Mouse (Mus musculus) stomach, embryonic 15.5 days (tissue): Measurements from ENCODE around the gene Polr2m. TPM values are rescaled to one million over a fixed set of nuclear protein-coding genes. Genes with fewer than 3 reads are reported as not detected.

Experiments used
- ATAC-seq: fragments of 200-750 bp; cut with Nextera tagmentation; 2 replicates; pipeline ENCODE4 v1.8.0; 2017; ENCODE audit warnings: low read depth, moderate number of reproducible peaks, moderate TSS enrichment; ENCODE audit not compliant: insufficient read depth, low FRiP score
- H3K27ac ChIP-seq: fragments of 300-500 bp; sonication (generic); 2 replicates; pipeline ENCODE4 v1.5.1; 2015; ENCODE audit warnings: mild to moderate bottlenecking, inconsistent platforms
- H3K27me3 ChIP-seq: fragments of 300-500 bp; sonication (generic); replicated peaks from 2 replicates; pipeline ENCODE4 v1.6.1; 2015; ENCODE audit warnings: inconsistent platforms
- H3K36me3 ChIP-seq: fragments of 300-500 bp; sonication (generic); 2 replicates; pipeline ENCODE4 v1.6.1; 2015; ENCODE audit warnings: inconsistent platforms
- H3K4me1 ChIP-seq: fragments of 300-500 bp; sonication (generic); 2 replicates; pipeline ENCODE4 v1.6.1; 2015; ENCODE audit warnings: inconsistent platforms
- H3K4me2 ChIP-seq: fragments of 300-500 bp; sonication (generic); 2 replicates; pipeline ENCODE4 v1.6.1; 2015; ENCODE audit warnings: mild to moderate bottlenecking, inconsistent platforms
- H3K4me3 ChIP-seq: fragments of 300-500 bp; sonication (generic); replicated peaks from 2 replicates; pipeline ENCODE4 v1.5.1; 2015; ENCODE audit warnings: inconsistent platforms
- H3K9ac ChIP-seq: fragments of 300-500 bp; sonication (generic); 2 replicates; pipeline ENCODE4 v1.6.1; 2015; ENCODE audit warnings: inconsistent platforms
- H3K9me3 ChIP-seq: fragments of 300-500 bp; sonication (generic); 2 replicates; pipeline ENCODE4 v1.6.1; 2016; ENCODE audit warnings: inconsistent platforms
- WGBS: fragments of 180-500 bp; shearing (Covaris S2); methylation state at CpG from one replicate; pipeline ENCODE4 v1.1.7; 2015; 5-methylcytosine and 5-hydroxymethylcytosine counted together
- polyA plus RNA-seq: library from polyadenylated mRNA; unstranded; fragments of >200 nt; fragmentation: Nextera tagmentation; extraction: Ambion mirVana; gene quantifications from 2 replicates; pipeline ENCODE4 v1.2.1, GENCODE M21; 2015

Polr2m gene
- polyA plus RNA-seq, 1 experiment from 2014 or later = 337 TPM

DNA sequence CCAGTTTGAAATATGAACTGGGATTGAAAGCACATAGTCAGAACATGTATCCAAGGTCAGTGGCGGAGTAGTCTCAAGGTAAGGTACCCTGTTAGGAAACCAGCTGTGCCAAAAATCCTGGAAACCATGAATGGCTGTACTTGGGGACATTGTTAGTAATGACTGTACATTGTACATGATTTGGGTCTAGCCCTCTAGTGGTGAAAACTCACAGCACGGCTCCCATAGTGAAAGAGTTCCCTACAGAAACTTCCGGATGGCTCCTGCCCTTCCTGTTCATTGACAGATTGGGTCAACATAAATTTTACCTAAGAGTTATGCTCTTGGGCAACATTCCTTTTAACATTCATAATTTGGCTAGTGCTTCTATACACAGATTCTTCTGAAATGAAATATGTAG, 19.6 kb downstream of the Polr2m start:
- Histone ChIP-seq H3K27ac (no peak overlapping the region), H3K27me3 (no peaks in the 10 kb centered on the region), H3K9ac (no peak overlapping the region), H3K9me3 (no peaks in the 10 kb centered on the region), H3K36me3 (no peaks in the 10 kb centered on the region), H3K4me2 (no peak overlapping the region), H3K4me1 (no peaks in the 10 kb centered on the region), H3K4me3 (no peak overlapping the region)
- WGBS = 71% methylated on average over 3 of the region's 3 CpGs
- ATAC-seq = no peak

DNA sequence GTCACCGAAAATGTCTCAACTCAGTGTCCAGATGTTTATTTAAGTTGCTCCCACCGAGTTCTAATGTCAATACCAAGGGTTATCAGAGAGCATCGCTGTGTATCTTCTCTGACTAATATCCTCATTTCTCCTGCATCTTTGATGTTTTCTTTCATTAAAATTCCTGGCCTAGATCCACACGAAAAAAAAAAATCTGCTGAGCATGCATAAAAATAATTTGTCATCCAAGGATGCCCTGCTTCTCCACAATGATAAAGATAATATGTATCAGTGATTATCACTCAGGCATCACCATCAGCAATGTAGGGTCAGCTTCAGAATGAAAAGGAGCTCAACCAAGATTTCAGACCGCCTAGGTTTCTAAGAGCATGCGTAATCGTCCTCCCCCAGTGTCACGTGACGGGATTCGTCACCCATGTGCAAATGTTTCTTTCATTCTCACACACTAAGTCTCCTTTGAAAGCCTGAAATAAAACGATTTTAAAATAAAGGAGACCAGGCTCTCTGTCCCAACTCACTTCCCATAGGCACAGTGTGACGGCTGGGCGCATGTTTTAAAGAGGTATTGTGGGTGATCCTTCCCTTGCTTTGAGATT, 22.6 kb downstream of the Polr2m start:
- Histone ChIP-seq H3K4me1 (no peaks in the 10 kb centered on the region), H3K9me3 (no peaks in the 10 kb centered on the region), H3K27me3 (no peaks in the 10 kb centered on the region), H3K9ac (no peak overlapping the region), H3K4me3 (no peak overlapping the region), H3K36me3 (no peaks in the 10 kb centered on the region), H3K27ac (no peak overlapping the region), H3K4me2 (no peak overlapping the region)
- WGBS = 47% methylated on average over 13 of the region's 13 CpGs
- ATAC-seq = no peak

DNA sequence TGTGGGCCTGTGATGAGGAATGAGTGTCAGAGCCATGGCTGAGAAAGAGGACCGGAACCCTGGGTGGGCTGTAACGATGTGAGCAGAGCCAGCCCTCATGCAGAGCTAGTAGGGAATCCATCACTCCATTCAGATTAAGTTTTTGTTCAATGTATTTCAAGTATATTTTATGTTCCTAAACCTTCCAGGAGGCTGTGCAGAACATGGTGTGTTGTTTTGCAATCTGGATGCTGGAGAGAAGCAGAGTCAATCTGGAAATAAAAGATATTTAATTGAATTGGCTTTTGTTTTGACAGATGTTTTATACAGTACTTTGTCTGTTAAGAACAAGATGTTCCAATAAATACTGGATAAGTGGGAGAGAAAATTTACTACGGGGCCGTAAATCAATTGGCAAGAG, 29.0 kb downstream of the Polr2m start:
- ATAC-seq = no peak

DNA sequence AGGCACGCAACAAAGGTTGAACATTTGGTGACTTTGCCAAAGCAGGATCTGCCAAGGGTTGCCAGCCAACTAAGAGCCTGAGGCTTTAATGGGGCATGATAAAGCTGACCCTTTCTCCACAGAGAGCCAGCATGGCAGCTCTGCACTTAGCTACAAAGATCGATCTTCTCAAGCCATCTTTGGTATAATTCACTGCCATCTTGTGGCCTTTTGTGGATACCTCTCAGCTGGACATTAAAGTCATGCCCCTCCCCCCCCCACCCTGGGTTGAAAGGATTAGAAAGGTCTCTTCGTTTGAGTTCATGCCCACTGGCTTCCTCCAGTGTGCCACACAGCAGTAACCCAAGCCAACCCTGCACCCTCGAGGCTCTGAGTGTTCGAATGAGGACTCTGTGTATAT, 31.8 kb downstream of the Polr2m start:
- H3K36me3 ChIP-seq = no peaks in the 10 kb centered on the region
- ATAC-seq = no peak
- no peak overlapping the region for H3K27ac ChIP-seq
- H3K4me2 ChIP-seq = no peak overlapping the region
- H3K4me3 ChIP-seq = no peak overlapping the region
- no peaks in the 10 kb centered on the region for H3K4me1 ChIP-seq
- H3K9ac ChIP-seq = no peak overlapping the region
- 56% methylated on average over 5 of the region's 5 CpGs for WGBS
- H3K27me3 ChIP-seq = no peaks in the 10 kb centered on the region; the same call in 1 of the 2 replicates
- no peaks in the 10 kb centered on the region for H3K9me3 ChIP-seq

More for the DNA sequence above, 29.0 kb downstream of the Polr2m start:
- WGBS = 56% methylated on average over 4 of the region's 4 CpGs
- Histone ChIP-seq H3K4me3 (no peak overlapping the region), H3K4me1 (no peaks in the 10 kb centered on the region), H3K4me2 (no peak overlapping the region), H3K9ac (no peak overlapping the region), H3K27me3 (no peaks in the 10 kb centered on the region; the same call in 1 of the 2 replicates), H3K9me3 (no peaks in the 10 kb centered on the region), H3K36me3 (no peaks in the 10 kb centered on the region), H3K27ac (no peak overlapping the region)

DNA sequence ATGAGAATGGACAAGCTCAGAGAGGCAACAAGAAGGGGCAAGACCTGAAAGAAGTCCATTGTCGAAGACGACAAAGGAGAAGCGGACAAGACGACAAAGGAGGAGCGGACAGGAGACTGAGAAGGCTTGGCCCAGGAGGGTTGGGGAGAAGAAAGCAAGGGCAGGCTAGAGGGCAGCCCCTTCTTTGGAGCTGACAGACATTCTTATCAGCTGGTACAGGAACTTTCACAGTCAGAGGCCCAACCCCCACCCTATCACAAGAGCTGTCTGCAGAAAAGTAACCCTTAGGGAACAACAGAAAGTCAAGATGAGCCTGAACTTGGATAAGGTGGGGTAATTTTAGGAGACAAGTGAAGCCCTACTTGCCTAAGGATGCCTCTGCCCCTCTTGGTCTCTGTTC, 32.4 kb downstream of the Polr2m start:
- no peak overlapping the region for H3K27ac ChIP-seq
- no peak for ATAC-seq
- H3K4me1 ChIP-seq = no peaks in the 10 kb centered on the region
- no peak overlapping the region for H3K9ac ChIP-seq
- H3K27me3 ChIP-seq = no peaks in the 10 kb centered on the region; the same call in 1 of the 2 replicates
- 81% methylated on average over 5 of the region's 5 CpGs for WGBS
- no peaks in the 10 kb centered on the region for H3K36me3 ChIP-seq
- H3K4me3 ChIP-seq = no peak overlapping the region
- H3K9me3 ChIP-seq = no peaks in the 10 kb centered on the region
- no peak overlapping the region for H3K4me2 ChIP-seq

DNA sequence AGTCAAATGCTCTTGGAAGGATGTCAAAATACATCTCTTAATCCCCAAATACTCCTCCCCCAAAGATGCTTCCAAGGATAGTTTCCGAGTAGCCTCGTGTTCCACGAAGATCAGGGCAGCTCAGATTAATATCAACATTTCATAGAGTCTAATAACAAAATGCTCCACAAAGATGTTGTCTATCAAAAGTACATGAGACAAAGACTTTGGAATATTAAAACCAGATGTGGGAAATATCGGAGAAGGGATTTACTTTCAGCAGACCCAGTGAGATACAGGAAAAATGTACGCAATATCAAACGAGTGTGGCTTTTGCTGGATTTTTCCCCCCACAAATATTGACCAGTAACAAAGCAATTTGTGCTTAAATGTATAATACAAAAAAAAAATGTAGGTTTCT, 35.1 kb downstream of the Polr2m start:
- Histone ChIP-seq H3K27me3 (no peaks in the 10 kb centered on the region; the same call in 1 of the 2 replicates), H3K36me3 (no peaks in the 10 kb centered on the region), H3K4me1 (no peaks in the 10 kb centered on the region), H3K9me3 (no peaks in the 10 kb centered on the region), H3K4me2 (no peak overlapping the region), H3K4me3 (no peak overlapping the region), H3K9ac (no peak overlapping the region), H3K27ac (no peak overlapping the region)
- WGBS = 46% methylated on average over 6 of the region's 6 CpGs
- ATAC-seq = no peak

DNA sequence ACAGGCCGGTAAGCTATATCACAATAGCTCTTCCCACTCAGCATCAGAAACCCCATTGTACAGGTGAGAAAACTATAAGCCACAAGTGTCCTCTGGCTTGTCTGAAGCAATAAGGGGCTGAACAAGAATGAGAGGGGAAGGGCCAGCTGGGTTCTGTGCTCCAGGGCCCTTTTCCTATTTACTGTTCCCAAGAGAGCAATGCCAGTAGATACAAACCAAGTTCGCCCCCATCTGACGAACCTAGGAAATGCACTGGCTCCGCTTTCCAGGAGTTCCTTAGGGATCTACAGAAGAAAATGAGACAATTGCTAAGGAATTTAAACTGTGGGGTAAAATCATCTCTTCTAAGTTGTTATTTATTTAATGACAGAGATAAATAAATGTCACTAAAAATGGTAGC, 38.2 kb downstream of the Polr2m start:
- 36% methylated on average over 4 of the region's 4 CpGs for WGBS
- no peaks in the 10 kb centered on the region for H3K9me3 ChIP-seq
- ATAC-seq = no peak; the same call in 1 of the 2 replicates
- no peak overlapping the region for H3K9ac ChIP-seq
- no peak overlapping the region for H3K4me2 ChIP-seq
- H3K4me1 ChIP-seq = no peaks in the 10 kb centered on the region
- H3K4me3 ChIP-seq = no peak overlapping the region
- H3K27ac ChIP-seq = no peak overlapping the region
- H3K27me3 ChIP-seq = no peaks in the 10 kb centered on the region; the same call in 1 of the 2 replicates
- H3K36me3 ChIP-seq = no peaks in the 10 kb centered on the region

DNA sequence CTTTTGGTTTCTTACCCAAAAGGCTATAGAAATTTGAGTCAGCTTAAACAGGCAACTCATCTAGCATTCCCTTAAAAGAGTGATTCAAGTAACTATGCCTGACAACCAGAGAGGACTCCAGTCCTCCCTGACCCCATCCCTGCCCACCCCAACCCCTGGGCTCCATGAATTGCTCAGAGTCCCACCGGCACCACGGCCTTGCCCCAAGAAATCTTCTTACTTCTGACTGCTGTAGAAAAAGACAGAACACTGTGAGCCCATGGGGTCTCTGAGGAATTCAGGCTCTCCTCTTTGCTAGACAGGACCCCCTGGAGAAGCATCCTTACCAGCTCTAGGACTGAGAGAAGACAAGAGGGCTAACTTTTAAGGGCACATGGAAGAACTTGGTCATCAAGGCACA, 40.4 kb downstream of the Polr2m start:
- Histone ChIP-seq H3K27ac (no peak overlapping the region), H3K27me3 (no peaks in the 10 kb centered on the region), H3K9ac (no peak overlapping the region), H3K4me1 (no peaks in the 10 kb centered on the region), H3K9me3 (no peaks in the 10 kb centered on the region), H3K4me2 (no peak overlapping the region), H3K36me3 (no peaks in the 10 kb centered on the region), H3K4me3 (no peak overlapping the region)
- WGBS = 88% methylated on average over 2 of the region's 2 CpGs
- ATAC-seq = no peak

DNA sequence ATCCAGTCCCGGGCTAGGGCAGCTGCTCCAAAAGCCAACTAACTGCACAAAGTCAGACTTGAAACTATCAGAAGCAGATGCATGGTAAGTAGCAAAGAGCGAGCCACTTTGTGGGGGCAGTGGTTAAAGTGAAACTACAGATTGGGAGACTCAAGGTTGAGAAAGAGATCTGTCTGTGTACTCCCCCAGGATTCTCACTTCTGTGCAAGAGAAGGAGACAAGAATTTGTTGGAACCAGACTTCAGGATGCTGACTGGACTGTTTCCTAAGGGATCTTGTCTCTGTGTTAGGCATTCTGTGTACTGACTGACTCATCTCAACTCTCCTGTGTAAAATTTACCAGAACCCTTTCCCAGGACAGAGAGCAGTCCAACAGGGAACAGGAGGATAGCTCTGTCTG, 47.6 kb downstream of the Polr2m start:
- Histone ChIP-seq H3K36me3 (no peaks in the 10 kb centered on the region), H3K27ac (no peak overlapping the region), H3K4me2 (no peak overlapping the region), H3K9me3 (no peaks in the 10 kb centered on the region), H3K27me3 (no peaks in the 10 kb centered on the region), H3K9ac (no peak overlapping the region), H3K4me1 (no peaks in the 10 kb centered on the region), H3K4me3 (no peak overlapping the region)
- no peak for ATAC-seq
- 71% methylated on average over 2 of the region's 2 CpGs for WGBS

Other genes starting within 250 kb of the Polr2m start
- 11.6 and 12.2 TPM in 2 replicates for gene Myzap, start 106.4 kb upstream of the Polr2m start, polyA plus RNA-seq